Mouse (Mus musculus) megakaryocyte, embryonic 14.5 days (primary cell): ENCODE data around the gene Tgfbi.

Experiments used
- FLI1 ChIP-seq: IDR thresholded peaks from 2 replicates; pipeline ENCODE4 v1.6.1; 2012; ENCODE audit warnings: low read length, inconsistent platforms, mixed read lengths
- GATA1 ChIP-seq: IDR thresholded peaks from 3 replicates; pipeline ENCODE4 v1.6.1; 2012; ENCODE audit warnings: mixed read lengths, low read length, inconsistent platforms, borderline replicate concordance

DNA sequence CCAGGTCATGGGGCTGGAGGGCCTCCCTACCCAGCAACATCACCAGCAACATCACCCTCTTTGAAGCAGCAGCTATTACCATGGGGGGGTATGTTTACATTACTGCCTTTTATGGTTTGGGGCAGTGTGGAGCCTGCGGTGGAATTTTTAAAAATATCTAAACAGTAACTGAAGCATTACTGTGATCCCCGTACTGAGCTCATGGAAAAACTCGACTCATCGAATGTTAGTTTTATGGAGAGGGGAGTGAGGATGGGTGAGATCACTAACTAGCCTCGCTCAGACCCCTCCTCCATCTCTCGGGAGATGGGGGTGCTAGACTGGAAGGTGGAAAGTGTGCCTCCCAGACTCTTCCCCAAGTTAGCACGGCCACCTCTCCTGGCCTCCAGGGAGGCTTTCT, 2.1 kb upstream of the Tgfbi start:
- TF ChIP-seq GATA1 (no peak), FLI1 (no peak)
